Mouse (Mus musculus): ENCODE measurements at regions not wholly inside any gene's neighbourhood (a gene's known extent, or its start where the extent isn't known, plus 50 kb on each side); places are given as distances from the start of the nearest gene placed in this dataset.
A peak's percentile ranks its signal among the peaks of the same experiment; 100 is the strongest.

- Histone ChIP-seq H3K27ac (replicated peaks) (0 out of 2 replicates have a peak overlapping the region, but pooled peaks have one; percentile 61), H3K4me2 (replicated peaks) (no peak overlapping the region), H3K9me3 (no peaks in the 10 kb centered on the region), H3K4me1 (peaks cover 6% of the 10 kb centered on the region; the same call in 1 of the 2 replicates), H3K27me3 (no peaks in the 10 kb centered on the region), H3K4me3 (no peak overlapping the region), H3K9ac (replicated peaks) (no peak overlapping the region), H3K36me3 (no peaks in the 10 kb centered on the region)
- no peak for ATAC-seq (ENCODE audit: low FRiP score, low read depth)
- 60% methylated on average over 2 of the region's 2 CpGs for WGBS
Observed at GRCm38 (mm10) chr3:4973764-4974163, 776.8 kb upstream of the Gm8797 start.

DNA sequence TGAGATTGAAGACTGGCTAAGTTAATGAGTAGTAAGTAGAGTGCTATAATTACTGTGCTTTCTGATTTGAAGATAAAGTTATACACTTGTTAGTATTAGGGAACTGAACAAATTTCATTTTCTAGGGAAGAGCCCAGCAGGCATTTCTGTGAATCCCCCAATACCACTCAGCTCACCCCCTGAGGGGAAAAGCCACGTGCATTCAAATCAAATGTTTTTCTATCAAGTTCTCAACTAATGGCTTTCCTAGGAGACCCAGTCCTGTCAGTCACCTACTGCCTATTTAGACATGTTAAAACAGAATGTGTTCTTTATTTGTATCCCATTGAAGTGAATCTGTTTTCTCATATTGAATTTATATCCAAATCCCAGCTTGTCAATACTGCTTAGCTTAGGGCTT lies 775.9 kb upstream of the Gm8797 start:
- 6% methylated on average over 1 of the region's 1 CpGs for WGBS
- Histone ChIP-seq H3K4me3 (no peak overlapping the region), H3K27me3 (no peaks in the 10 kb centered on the region), H3K9ac (replicated peaks) (no peak overlapping the region), H3K36me3 (no peaks in the 10 kb centered on the region), H3K4me1 (peaks cover 6% of the 10 kb centered on the region; the same call in 1 of the 2 replicates), H3K9me3 (no peaks in the 10 kb centered on the region), H3K27ac (replicated peaks) (no peak overlapping the region), H3K4me2 (replicated peaks) (no peak overlapping the region)
- ATAC-seq (ENCODE audit: low FRiP score, low read depth) = 0 out of 2 replicates have a peak, but pooled peaks have one; percentile 47

DNA sequence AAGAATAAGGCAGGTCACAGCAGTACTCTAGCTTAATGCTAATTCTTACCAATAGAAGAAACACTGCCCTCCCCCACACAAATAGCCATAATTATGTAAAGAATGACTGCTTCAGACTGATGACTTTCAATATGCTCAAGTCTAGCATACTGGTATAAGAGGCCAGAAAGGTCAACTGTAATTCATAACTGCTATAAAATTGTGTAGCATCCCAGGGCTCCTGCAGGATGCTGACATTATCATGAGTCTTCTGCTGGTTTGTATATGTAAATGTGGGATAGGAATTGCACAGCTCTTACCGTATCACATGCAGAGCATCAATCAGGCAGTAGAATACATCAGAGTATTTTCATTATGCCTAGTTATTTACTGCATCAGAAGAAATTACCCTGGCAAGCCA lies 774.3 kb upstream of the Gm8797 start:
- no peaks in the 10 kb centered on the region for H3K27me3 ChIP-seq
- 41% methylated on average over 1 of the region's 1 CpGs for WGBS
- H3K9ac ChIP-seq (replicated peaks) = no peak overlapping the region
- H3K4me3 ChIP-seq = no peak overlapping the region
- no peaks in the 10 kb centered on the region for H3K36me3 ChIP-seq
- no peak overlapping the region for H3K4me2 ChIP-seq (replicated peaks)
- H3K9me3 ChIP-seq = no peaks in the 10 kb centered on the region
- H3K4me1 ChIP-seq = peaks cover 6% of the 10 kb centered on the region; the same call in 1 of the 2 replicates
- peak; percentile 61 for ATAC-seq (ENCODE audit: low FRiP score, low read depth)
- H3K27ac ChIP-seq (replicated peaks) = peak overlapping the region; percentile 65

DNA sequence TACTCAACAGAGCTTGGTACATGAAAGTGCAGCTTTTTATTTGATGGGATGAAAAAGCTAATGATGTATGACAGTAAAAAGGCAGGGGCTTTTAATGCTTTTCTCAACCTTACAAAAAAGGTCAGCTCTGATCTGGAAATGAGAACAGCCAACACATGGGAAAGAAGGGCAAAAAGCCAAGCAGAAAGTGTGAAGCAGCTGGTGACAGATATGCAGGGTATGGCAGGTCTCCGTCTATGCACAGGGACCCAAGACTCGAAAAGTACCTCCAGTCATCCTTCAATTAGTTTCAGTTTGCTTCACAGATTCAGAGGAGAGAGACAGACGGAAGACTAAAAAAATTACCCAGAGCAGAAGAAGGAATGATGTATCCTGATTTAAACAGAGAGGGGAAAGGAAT lies 732.9 kb upstream of the Gm8797 start:
- H3K9ac ChIP-seq (replicated peaks) = no peak overlapping the region
- H3K27me3 ChIP-seq = no peaks in the 10 kb centered on the region
- WGBS = 75% methylated on average over 3 of the region's 3 CpGs
- no peak overlapping the region for H3K4me3 ChIP-seq
- H3K4me1 ChIP-seq = no peaks in the 10 kb centered on the region
- ATAC-seq (ENCODE audit: low FRiP score, low read depth) = no peak
- no peak overlapping the region for H3K4me2 ChIP-seq (replicated peaks)
- H3K27ac ChIP-seq (replicated peaks) = no peak overlapping the region
- no peaks in the 10 kb centered on the region for H3K9me3 ChIP-seq
- H3K36me3 ChIP-seq = no peaks in the 10 kb centered on the region
